Mouse (Mus musculus) C2C12 (cell line): ENCODE measurements around the gene Lipo1. TPM values are rescaled to one million over a fixed set of nuclear protein-coding genes. Genes with fewer than 3 reads are reported as not detected.
"Not testable (repeated sequence)": the region's sequence is repeated elsewhere in the genome, so short reads cannot be mapped to it uniquely, and the experiment has no call there.

ENCODE experiments used
- H3K27me3 ChIP-seq: one replicate; pipeline ENCODE4 v1.6.1; 2011; ENCODE audit not compliant: control insufficient read depth, insufficient read depth, insufficient read length
- H3K36me3 ChIP-seq: one replicate; pipeline ENCODE4 v1.6.1; 2011; ENCODE audit not compliant: control insufficient read depth, insufficient read depth
- H3K4me3 ChIP-seq: one replicate; pipeline ENCODE4 v1.5.1; 2011; ENCODE audit warnings: mild to moderate bottlenecking, control low read depth; ENCODE audit not compliant: poor library complexity, insufficient read depth, severe bottlenecking
- H3K79me2 ChIP-seq: one replicate; pipeline ENCODE4 v1.6.1; 2011; ENCODE audit not compliant: control insufficient read depth, insufficient read depth
- H3K79me3 ChIP-seq: one replicate; pipeline ENCODE4 v1.6.1; 2011; ENCODE audit warnings: low read depth, control low read depth
- H3ac ChIP-seq: one replicate; pipeline ENCODE3; 2011; ENCODE audit warnings: low read depth; ENCODE audit not compliant: control insufficient read depth, insufficient read length
- CEBPB ChIP-seq: IDR thresholded peaks from one replicate; pipeline ENCODE4 v1.6.1; 2011; ENCODE audit warnings: low read depth, mild to moderate bottlenecking, control low read depth, moderate library complexity
- CTCF ChIP-seq: IDR thresholded peaks from one replicate; pipeline ENCODE4 v1.5.1; 2011; ENCODE audit not compliant: control insufficient read depth, insufficient read depth, insufficient read length
- FOSL1 ChIP-seq: IDR thresholded peaks from one replicate; pipeline ENCODE4 v1.8.0; 2011; ENCODE audit warnings: mild to moderate bottlenecking, low read length; ENCODE audit not compliant: poor library complexity, insufficient read depth, severe bottlenecking
- MAX ChIP-seq: IDR thresholded peaks from one replicate; pipeline ENCODE4 v1.6.1; 2011; ENCODE audit warnings: mild to moderate bottlenecking, control low read depth
- MYOD1 ChIP-seq: IDR thresholded peaks from one replicate; pipeline ENCODE4 v1.6.1; 2011; ENCODE audit warnings: low read depth; ENCODE audit not compliant: control insufficient read depth, insufficient read length
- MYOG ChIP-seq: IDR thresholded peaks from one replicate; pipeline ENCODE4 v1.6.1; 2011; ENCODE audit not compliant: control insufficient read depth, insufficient read length; ENCODE audit errors: extremely low read depth
- USF1 ChIP-seq: IDR thresholded peaks from one replicate; pipeline ENCODE4 v1.6.1; 2011; ENCODE audit warnings: low read depth, mild to moderate bottlenecking, control low read depth, moderate library complexity
- long read RNA-seq, 2 experiments: library from polyadenylated mRNA; unstranded; transcript quantifications; one replicate each; pipeline ENCODE4 v2.0.0; 2019 to 2020
- polyA plus RNA-seq: library from polyadenylated mRNA; unstranded; fragments of >200 nt; fragmentation: generic; extraction: Trizol; gene quantifications from one replicate; pipeline ENCODE4 v1.2.1, GENCODE M21; 2012; ENCODE audit warnings: missing spikeins

Gene Lipo1
- not detected for polyA plus RNA-seq
- long read RNA-seq, experiment 1, result 0 reads
- long read RNA-seq, experiment 2, result 0 reads

GRCm38 (mm10) chr19:33787359-33787758 is at the start of gene Lipo1:
TSS of gene Lipo1 (minus strand) at chr19:33787459.
- not testable (repeated sequence) for H3K36me3 ChIP-seq, H3ac ChIP-seq, H3K4me3 ChIP-seq, H3K79me3 ChIP-seq, H3K27me3 ChIP-seq, H3K79me2 ChIP-seq

- H3K27me3 ChIP-seq, result no peaks in the 10 kb centered on the region
- H3K36me3 ChIP-seq, result no peaks in the 10 kb centered on the region
- H3ac ChIP-seq, result no peak overlapping the region
- no peak for TF ChIP-seq MYOG
- no peak for TF ChIP-seq MAX
- no peak for TF ChIP-seq FOSL1
- no peak for TF ChIP-seq CTCF
- no peak for TF ChIP-seq CEBPB
- TF ChIP-seq USF1, result no peak
- TF ChIP-seq MYOD1, result no peak
- H3K79me3 ChIP-seq, result no peaks in the 10 kb centered on the region
- no peaks in the 10 kb centered on the region for H3K79me2 ChIP-seq
- H3K4me3 ChIP-seq, result no peak overlapping the region
These were observed 532 bp downstream of the Lipo1 start for GRCm38 (mm10) chr19:33786576-33787277.

- H3K4me3 ChIP-seq, H3K36me3 ChIP-seq: not testable (repeated sequence)
These were observed 25.8 kb downstream of the Lipo1 start, which contains the start of gene Lipo3 for GRCm38 (mm10) chr19:33761287-33762086. TSS of gene Lipo3 (minus strand) at chr19:33761951.

GRCm38 (mm10) chr19:33751259-33751658 is 36.0 kb downstream of the Lipo1 start, which contains the start of gene Lipo2:
TSS of gene Lipo2 (minus strand) at chr19:33751359.
- H3ac ChIP-seq, H3K79me3 ChIP-seq: not testable (repeated sequence)

More at GRCm38 (mm10) chr19:33761287-33762086, 25.8 kb downstream of the Lipo1 start, which contains the start of gene Lipo3:
- H3K27me3 ChIP-seq, H3ac ChIP-seq, H3K79me2 ChIP-seq, H3K79me3 ChIP-seq: not testable (repeated sequence)

More at GRCm38 (mm10) chr19:33751259-33751658, 36.0 kb downstream of the Lipo1 start, which contains the start of gene Lipo2:
- not testable (repeated sequence) for H3K36me3 ChIP-seq, H3K4me3 ChIP-seq, H3K27me3 ChIP-seq, H3K79me2 ChIP-seq

Other genes starting within 250 kb of the Lipo1 start
- gene Gm8978, start 162.2 kb downstream of the Lipo1 start, polyA plus RNA-seq, result not detected
- gene Lipo2, start 36.1 kb downstream of the Lipo1 start, polyA plus RNA-seq, result not detected
- not detected for gene Lipo3, start 25.5 kb downstream of the Lipo1 start, polyA plus RNA-seq
- gene Lipf, start 173.7 kb upstream of the Lipo1 start, polyA plus RNA-seq, result not detected
- gene Lipk, start 220.8 kb upstream of the Lipo1 start, polyA plus RNA-seq, result not detected